Mouse (Mus musculus) heart, postnatal 0 days (tissue): ENCODE results near the gene Hfe. TPM values are rescaled to one million over a fixed set of nuclear protein-coding genes. Genes with fewer than 3 reads are reported as not detected.
"Not testable (repeated sequence)": the region's sequence is repeated elsewhere in the genome, so short reads cannot be mapped to it uniquely, and the experiment has no call there.

Experiments used
- ATAC-seq: fragments of 200-750 bp; cut with Nextera tagmentation; 2 replicates; pipeline ENCODE4 v1.8.0; 2017; ENCODE audit warnings: low read depth, moderate number of reproducible peaks, moderate library complexity; ENCODE audit not compliant: insufficient read depth
- DNase-seq: peaks from one replicate; pipeline ENCODE4 v3.0.0-alpha.2; 2016; ENCODE audit warnings: low spot score
- H3K27ac ChIP-seq: fragments of 300-500 bp; sonication (generic); 2 replicates; pipeline ENCODE4 v1.5.1; 2014; ENCODE audit warnings: low read depth, mild to moderate bottlenecking
- H3K27me3 ChIP-seq: fragments of 300-500 bp; sonication (generic); 2 replicates; pipeline ENCODE4 v1.6.1; 2014; ENCODE audit warnings: low read length, mixed read lengths; ENCODE audit not compliant: control insufficient read depth, insufficient read depth
- H3K36me3 ChIP-seq: fragments of 300-500 bp; sonication (generic); replicated peaks from 2 replicates; pipeline ENCODE4 v1.6.1; 2014; ENCODE audit warnings: low read length, mixed read lengths; ENCODE audit not compliant: control insufficient read depth, insufficient read depth
- H3K4me1 ChIP-seq: fragments of 300-500 bp; sonication (generic); 2 replicates; pipeline ENCODE4 v1.6.1; 2014; ENCODE audit warnings: antibody characterized with exemption; ENCODE audit not compliant: control insufficient read depth, insufficient read depth
- H3K4me2 ChIP-seq: fragments of 300-500 bp; sonication (generic); 2 replicates; pipeline ENCODE4 v1.6.1; 2014; ENCODE audit warnings: low read depth, mild to moderate bottlenecking, low read length, moderate library complexity
- H3K4me3 ChIP-seq: fragments of 300-500 bp; sonication (generic); 2 replicates; pipeline ENCODE4 v1.5.1; 2014; ENCODE audit warnings: low read depth, low read length
- H3K9ac ChIP-seq: fragments of 300-500 bp; sonication (generic); replicated peaks from 2 replicates; pipeline ENCODE4 v1.6.1; 2014; ENCODE audit warnings: low read depth, low read length, mixed read lengths
- H3K9me3 ChIP-seq: fragments of 300-500 bp; sonication (generic); replicated peaks from 2 replicates; pipeline ENCODE4 v1.6.1; 2016; ENCODE audit warnings: low read length; ENCODE audit not compliant: control insufficient read depth
- CTCF ChIP-seq: IDR thresholded peaks from 2 replicates; pipeline ENCODE4 v1.5.1; 2016; ENCODE audit warnings: antibody characterized with exemption, control low read depth, low read depth
- EP300 ChIP-seq: IDR thresholded peaks from 2 replicates; pipeline ENCODE4 v1.6.1; 2016; ENCODE audit warnings: antibody characterized with exemption, low read depth
- WGBS: fragments of 180-500 bp; shearing (Covaris S2); extraction: QIAGEN DNeasy Blood & Tissue Kit; methylation state at CpG from one replicate; pipeline ENCODE4 v1.1.7; 2014; 5-methylcytosine and 5-hydroxymethylcytosine counted together
- polyA plus RNA-seq: library from polyadenylated mRNA; unstranded; fragments of >200 nt; fragmentation: Nextera tagmentation; extraction: Ambion mirVana; gene quantifications from 2 replicates; pipeline ENCODE4 v1.2.1, GENCODE M21; 2015
- total RNA-seq: library from RNA; depleted of rRNA; stranded (reverse); fragments of >200 nt; gene quantifications from 2 replicates; pipeline ENCODE4 v1.2.3, GENCODE M21; 2014; ENCODE audit warnings: low replicate concordance

Gene Hfe
- total and polyA plus RNA-seq, 2 experiments from 2014 or later: 21.4 to 22.3 TPM

DNA sequence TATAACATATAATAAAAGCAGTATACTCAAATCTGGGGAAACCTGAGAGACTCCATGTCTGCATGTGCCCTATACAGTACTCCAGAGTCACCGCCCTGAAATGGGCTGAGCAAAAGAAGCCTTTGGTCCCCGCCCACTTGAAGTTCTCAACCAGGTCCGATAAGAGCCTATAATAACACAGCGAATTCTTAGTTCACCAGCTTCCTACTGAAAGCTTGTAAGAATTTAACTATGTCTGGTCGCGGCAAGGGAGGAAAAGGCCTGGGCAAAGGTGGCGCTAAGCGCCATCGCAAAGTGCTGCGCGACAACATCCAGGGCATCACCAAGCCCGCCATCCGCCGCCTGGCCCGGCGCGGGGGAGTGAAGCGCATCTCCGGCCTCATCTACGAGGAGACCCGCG is 46.1 kb upstream of the Hfe start, which contains the start of gene Hist1h4b:
Gene Hist1h4b (plus strand): TSS at position 224 of the 400 bp plus-strand sequence.
- peak; percentile 47; the same call in 1 of the 2 replicates for ATAC-seq
- under 1% methylated on average over 17 of the region's 22 CpGs for WGBS

DNA sequence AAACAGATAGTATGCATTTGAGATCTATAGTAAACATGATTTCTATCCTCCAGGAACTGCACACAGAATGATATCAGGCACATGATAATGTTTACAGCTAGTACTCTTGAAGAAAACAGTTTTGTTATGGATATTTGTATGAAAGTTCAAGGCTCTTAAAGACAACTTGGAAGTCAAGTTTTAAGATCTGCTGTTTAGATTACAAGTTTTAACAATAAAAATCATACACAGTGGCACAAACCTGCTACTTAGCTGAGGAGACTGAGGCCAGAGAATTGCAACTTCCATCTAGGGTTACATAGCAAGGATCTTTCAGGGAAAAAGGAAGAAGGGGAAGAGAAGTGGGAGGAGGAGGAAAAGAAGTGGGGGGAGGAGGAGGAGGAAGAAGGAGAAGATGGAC is 44.3 kb upstream of the Hfe start:
- Histone ChIP-seq H3K27ac (no peak overlapping the region), H3K36me3 (no peaks in the 10 kb centered on the region), H3K9me3 (no peaks in the 10 kb centered on the region), H3K9ac (no peak overlapping the region), H3K4me3 (no peak overlapping the region), H3K27me3 (no peaks in the 10 kb centered on the region), H3K4me2 (no peak overlapping the region), H3K4me1 (peaks cover 5% of the 10 kb centered on the region; the same call in 1 of the 2 replicates)
- DNase-seq (no peak), ATAC-seq (no peak)
- TF ChIP-seq CTCF: no peak

More for the DNA sequence above, 46.1 kb upstream of the Hfe start, which contains the start of gene Hist1h4b:
- Histone ChIP-seq H3K9ac (peak within 1 kb of the TSS; percentile 48), H3K27ac (peak within 1 kb of the TSS; percentile 81), H3K4me1 (peaks cover 8% of the 10 kb centered on the region; the same call in 1 of the 2 replicates), H3K9me3 (no peaks in the 10 kb centered on the region), H3K36me3 (no peaks in the 10 kb centered on the region), H3K4me3 (peak within 1 kb of the TSS; percentile 44), H3K27me3 (no peaks in the 10 kb centered on the region), H3K4me2 (peak within 1 kb of the TSS; percentile 61)
- peak; percentile 90 for DNase-seq
- TF ChIP-seq CTCF (no peak), EP300 (peak; percentile 66; the same call in 1 of the 2 replicates)

DNA sequence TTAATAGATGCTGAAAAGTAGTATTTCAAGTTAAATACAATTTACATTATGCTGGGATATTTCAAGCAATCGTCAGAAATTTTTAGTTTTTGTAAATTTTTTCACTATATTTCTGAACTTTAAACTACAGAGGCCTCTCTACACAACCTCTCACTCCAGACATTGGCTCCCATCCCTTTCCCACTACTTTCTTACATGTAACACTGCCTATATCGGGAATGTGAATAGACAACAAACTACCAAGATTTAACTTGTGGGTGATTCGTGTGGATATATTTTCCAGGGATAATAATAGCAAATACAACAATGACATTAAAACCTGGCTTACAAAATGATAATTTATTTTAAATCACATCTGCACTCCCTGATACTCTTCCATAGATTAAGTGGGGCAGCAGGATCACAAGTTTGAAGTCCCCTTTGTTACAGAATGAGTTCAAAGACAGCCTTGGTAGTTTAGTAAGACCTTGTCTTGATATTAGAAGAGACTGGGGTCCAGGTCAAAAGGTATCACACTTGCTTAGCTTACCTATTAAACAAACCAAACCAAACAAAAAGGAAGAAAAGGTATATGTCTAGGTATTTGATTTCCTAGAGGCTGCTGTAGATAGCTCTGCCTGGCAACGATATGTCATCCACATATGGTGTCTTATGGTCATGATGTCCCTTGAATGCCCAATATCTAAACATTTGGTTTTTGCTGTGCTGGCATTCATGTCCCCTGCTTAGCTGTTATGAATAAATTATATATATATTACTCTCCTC is 42.8 kb upstream of the Hfe start:
- no peaks in the 10 kb centered on the region for H3K9me3 ChIP-seq
- peaks cover 5% of the 10 kb centered on the region; the same call in 1 of the 2 replicates for H3K4me1 ChIP-seq
- no peak for ATAC-seq
- no peak overlapping the region for H3K27ac ChIP-seq
- TF ChIP-seq EP300 (no peak), CTCF (no peak)
- no peak overlapping the region for H3K4me3 ChIP-seq
- no peak overlapping the region for H3K9ac ChIP-seq
- 57% methylated on average over 4 of the region's 4 CpGs for WGBS
- H3K36me3 ChIP-seq: no peaks in the 10 kb centered on the region
- no peak overlapping the region; the same call in 1 of the 2 replicates for H3K4me2 ChIP-seq
- DNase-seq: no peak
- H3K27me3 ChIP-seq: no peaks in the 10 kb centered on the region

DNA sequence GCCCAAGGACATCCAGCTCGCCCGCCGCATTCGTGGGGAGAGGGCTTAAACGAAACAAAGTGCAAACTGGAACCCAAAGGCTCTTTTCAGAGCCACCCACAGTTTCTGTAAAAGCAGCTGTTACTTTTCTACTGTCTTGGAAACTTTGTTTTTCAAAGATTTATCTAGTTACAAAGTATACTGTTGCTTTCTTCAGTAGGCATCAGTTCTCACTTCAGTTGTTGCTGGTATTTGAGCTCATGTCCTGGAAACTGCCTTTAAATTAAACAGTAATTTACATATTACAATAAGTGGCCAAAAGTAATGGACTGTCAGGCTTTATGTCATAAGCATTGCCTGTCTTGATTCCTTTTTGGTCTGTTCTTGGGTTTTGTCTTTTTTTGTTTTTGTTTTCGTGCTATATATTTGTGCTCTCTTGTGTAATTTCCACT is 42.1 kb upstream of the Hfe start:
- Histone ChIP-seq H3K9me3 (no peaks in the 10 kb centered on the region), H3K9ac (peak overlapping the region; percentile 35), H3K36me3 (no peaks in the 10 kb centered on the region), H3K27me3 (no peaks in the 10 kb centered on the region), H3K4me1 (peaks cover 5% of the 10 kb centered on the region), H3K27ac (peak overlapping the region; percentile 5; the same call in 1 of the 2 replicates), H3K4me2 (peak overlapping the region; percentile 49), H3K4me3 (peak overlapping the region; percentile 26; the same call in 1 of the 2 replicates)
- no peak for ATAC-seq
- TF ChIP-seq CTCF (no peak), EP300 (no peak)
- no peak for DNase-seq
- 11% methylated on average over 6 of the region's 6 CpGs for WGBS

DNA sequence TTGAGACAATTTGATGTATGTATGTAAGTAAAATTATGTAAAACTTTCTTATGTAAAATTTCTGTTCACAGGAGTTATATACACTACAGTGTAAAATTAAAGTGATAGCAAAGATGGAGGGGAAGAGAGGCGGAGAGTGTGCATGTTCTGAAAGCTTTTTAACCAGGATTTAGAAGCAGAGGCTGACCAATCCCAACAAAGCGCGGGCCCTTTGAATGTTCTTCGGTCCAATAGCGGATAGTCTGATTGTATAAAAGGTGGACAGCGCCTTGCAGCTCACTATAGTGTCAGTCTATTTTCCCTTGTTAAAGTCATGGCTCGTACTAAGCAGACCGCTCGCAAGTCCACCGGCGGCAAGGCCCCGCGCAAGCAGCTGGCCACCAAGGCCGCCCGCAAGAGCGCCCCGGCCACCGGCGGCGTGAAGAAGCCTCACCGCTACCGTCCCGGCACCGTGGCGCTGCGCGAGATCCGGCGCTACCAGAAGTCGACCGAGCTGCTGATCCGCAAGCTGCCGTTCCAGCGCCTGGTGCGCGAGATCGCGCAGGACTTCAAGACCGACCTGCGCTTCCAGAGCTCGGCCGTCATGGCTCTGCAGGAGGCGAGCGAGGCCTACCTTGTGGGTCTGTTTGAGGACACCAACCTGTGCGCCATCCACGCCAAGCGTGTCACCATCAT is 41.5 kb upstream of the Hfe start, which contains the start of gene Hist1h3b:
Gene Hist1h3b (plus strand): TSS at position 201 of the 675 bp plus-strand sequence.
- H3K36me3 ChIP-seq, H3K9me3 ChIP-seq, H3K4me1 ChIP-seq, H3K27me3 ChIP-seq: not testable (repeated sequence)
- Histone ChIP-seq H3K27ac (peak within 1 kb of the TSS; percentile 95), H3K9ac (peak within 1 kb of the TSS; percentile 54), H3K4me2 (peak within 1 kb of the TSS; percentile 70), H3K4me3 (peak within 1 kb of the TSS; percentile 46)
- ATAC-seq: peak; percentile 84
- DNase-seq: peak; percentile 92
- WGBS: under 1% methylated on average over 16 of the region's 47 CpGs
